Mouse (Mus musculus) stomach, embryonic 15.5 days (tissue): ENCODE measurements at regions not wholly inside any gene's neighbourhood (a gene's known extent, or its start where the extent isn't known, plus 50 kb on each side); places are given as distances from the start of the nearest gene placed in this dataset.

ENCODE experiments used
- ATAC-seq: fragments of 200-750 bp; cut with Nextera tagmentation; 2 replicates; pipeline ENCODE4 v1.8.0; 2017; ENCODE audit warnings: low read depth, moderate number of reproducible peaks, moderate TSS enrichment; ENCODE audit not compliant: insufficient read depth, low FRiP score
- H3K27ac ChIP-seq: fragments of 300-500 bp; sonication (generic); 2 replicates; pipeline ENCODE4 v1.5.1; 2015; ENCODE audit warnings: mild to moderate bottlenecking, inconsistent platforms
- H3K27me3 ChIP-seq: fragments of 300-500 bp; sonication (generic); replicated peaks from 2 replicates; pipeline ENCODE4 v1.6.1; 2015; ENCODE audit warnings: inconsistent platforms
- H3K36me3 ChIP-seq: fragments of 300-500 bp; sonication (generic); 2 replicates; pipeline ENCODE4 v1.6.1; 2015; ENCODE audit warnings: inconsistent platforms
- H3K4me1 ChIP-seq: fragments of 300-500 bp; sonication (generic); 2 replicates; pipeline ENCODE4 v1.6.1; 2015; ENCODE audit warnings: inconsistent platforms
- H3K4me2 ChIP-seq: fragments of 300-500 bp; sonication (generic); 2 replicates; pipeline ENCODE4 v1.6.1; 2015; ENCODE audit warnings: mild to moderate bottlenecking, inconsistent platforms
- H3K4me3 ChIP-seq: fragments of 300-500 bp; sonication (generic); replicated peaks from 2 replicates; pipeline ENCODE4 v1.5.1; 2015; ENCODE audit warnings: inconsistent platforms
- H3K9ac ChIP-seq: fragments of 300-500 bp; sonication (generic); 2 replicates; pipeline ENCODE4 v1.6.1; 2015; ENCODE audit warnings: inconsistent platforms
- H3K9me3 ChIP-seq: fragments of 300-500 bp; sonication (generic); 2 replicates; pipeline ENCODE4 v1.6.1; 2016; ENCODE audit warnings: inconsistent platforms
- WGBS: fragments of 180-500 bp; shearing (Covaris S2); methylation state at CpG from one replicate; pipeline ENCODE4 v1.1.7; 2015; 5-methylcytosine and 5-hydroxymethylcytosine counted together

- 50% methylated on average over 2 of the region's 2 CpGs for WGBS
- H3K27me3 ChIP-seq = no peaks in the 10 kb centered on the region
- H3K4me1 ChIP-seq = no peaks in the 10 kb centered on the region
- no peak overlapping the region for H3K27ac ChIP-seq
- H3K4me3 ChIP-seq = no peak overlapping the region
- no peak for ATAC-seq
- no peaks in the 10 kb centered on the region for H3K9me3 ChIP-seq
- H3K4me2 ChIP-seq = no peak overlapping the region
- H3K9ac ChIP-seq = no peak overlapping the region
- H3K36me3 ChIP-seq = no peaks in the 10 kb centered on the region
Observed at GRCm38 (mm10) chr2:131755107-131755506, 104.4 kb downstream of the Erv3 start.

GRCm38 (mm10) chr2:131753436-131753835, 106.1 kb downstream of the Erv3 start:
- Histone ChIP-seq H3K36me3 (no peaks in the 10 kb centered on the region), H3K27ac (no peak overlapping the region), H3K9ac (no peak overlapping the region), H3K27me3 (no peaks in the 10 kb centered on the region), H3K9me3 (no peaks in the 10 kb centered on the region), H3K4me2 (no peak overlapping the region), H3K4me1 (peaks cover 5% of the 10 kb centered on the region; the same call in 1 of the 2 replicates), H3K4me3 (no peak overlapping the region)
- ATAC-seq = no peak
- WGBS = 67% methylated on average over 2 of the region's 2 CpGs

- no peak for ATAC-seq
- Histone ChIP-seq H3K4me2 (no peak overlapping the region), H3K36me3 (no peaks in the 10 kb centered on the region), H3K4me3 (no peak overlapping the region), H3K4me1 (peaks cover 7% of the 10 kb centered on the region; the same call in 1 of the 2 replicates), H3K9ac (no peak overlapping the region), H3K27ac (peak overlapping the region; percentile 18; the same call in 1 of the 2 replicates), H3K9me3 (no peaks in the 10 kb centered on the region), H3K27me3 (no peaks in the 10 kb centered on the region)
- WGBS = 63% methylated on average over 6 of the region's 6 CpGs
Observed at GRCm38 (mm10) chr2:131750679-131751078, 108.9 kb downstream of the Erv3 start.

GRCm38 (mm10) chr2:131750206-131750605, 109.3 kb downstream of the Erv3 start:
- no peak overlapping the region for H3K4me2 ChIP-seq
- H3K36me3 ChIP-seq = no peaks in the 10 kb centered on the region
- H3K9me3 ChIP-seq = no peaks in the 10 kb centered on the region
- peak overlapping the region; percentile 18 for H3K27ac ChIP-seq
- no peak overlapping the region for H3K9ac ChIP-seq
- ATAC-seq = no peak
- H3K4me1 ChIP-seq = peaks cover 7% of the 10 kb centered on the region; the same call in 1 of the 2 replicates
- H3K4me3 ChIP-seq = no peak overlapping the region
- WGBS = 46% methylated on average over 4 of the region's 4 CpGs
- H3K27me3 ChIP-seq = no peaks in the 10 kb centered on the region

GRCm38 (mm10) chr2:131749746-131750145, 109.8 kb downstream of the Erv3 start:
- no peak overlapping the region for H3K4me2 ChIP-seq
- H3K27ac ChIP-seq = no peak overlapping the region; the same call in 1 of the 2 replicates
- WGBS = 70% methylated on average over 3 of the region's 3 CpGs
- H3K4me1 ChIP-seq = peaks cover 7% of the 10 kb centered on the region; the same call in 1 of the 2 replicates
- H3K36me3 ChIP-seq = no peaks in the 10 kb centered on the region
- H3K4me3 ChIP-seq = no peak overlapping the region
- no peaks in the 10 kb centered on the region for H3K27me3 ChIP-seq
- no peak for ATAC-seq
- H3K9me3 ChIP-seq = no peaks in the 10 kb centered on the region
- H3K9ac ChIP-seq = no peak overlapping the region

GRCm38 (mm10) chr2:131748791-131749190, 110.8 kb downstream of the Erv3 start:
- Histone ChIP-seq H3K9me3 (no peaks in the 10 kb centered on the region), H3K27me3 (no peaks in the 10 kb centered on the region), H3K4me1 (peaks cover 7% of the 10 kb centered on the region; the same call in 1 of the 2 replicates), H3K36me3 (no peaks in the 10 kb centered on the region), H3K4me2 (no peak overlapping the region), H3K27ac (no peak overlapping the region), H3K9ac (no peak overlapping the region), H3K4me3 (no peak overlapping the region)
- no peak for ATAC-seq
- 52% methylated on average over 10 of the region's 10 CpGs for WGBS

GRCm38 (mm10) chr2:131747707-131748106, 111.8 kb downstream of the Erv3 start:
- 80% methylated on average over 4 of the region's 4 CpGs for WGBS
- Histone ChIP-seq H3K27me3 (no peaks in the 10 kb centered on the region), H3K4me2 (no peak overlapping the region), H3K9ac (no peak overlapping the region), H3K36me3 (no peaks in the 10 kb centered on the region), H3K27ac (no peak overlapping the region), H3K4me1 (peaks cover 7% of the 10 kb centered on the region; the same call in 1 of the 2 replicates), H3K4me3 (no peak overlapping the region), H3K9me3 (no peaks in the 10 kb centered on the region)
- ATAC-seq = no peak

GRCm38 (mm10) chr2:131745381-131745895, 114.1 kb downstream of the Erv3 start:
- 80% methylated on average over 5 of the region's 5 CpGs for WGBS
- H3K27ac ChIP-seq = no peak overlapping the region
- no peaks in the 10 kb centered on the region for H3K36me3 ChIP-seq
- peaks cover 7% of the 10 kb centered on the region; the same call in 1 of the 2 replicates for H3K4me1 ChIP-seq
- H3K27me3 ChIP-seq = no peaks in the 10 kb centered on the region
- H3K9me3 ChIP-seq = no peaks in the 10 kb centered on the region
- no peak overlapping the region for H3K4me2 ChIP-seq
- H3K4me3 ChIP-seq = no peak overlapping the region
- ATAC-seq = no peak
- no peak overlapping the region for H3K9ac ChIP-seq

- Histone ChIP-seq H3K27me3 (no peaks in the 10 kb centered on the region), H3K4me3 (no peak overlapping the region), H3K27ac (no peak overlapping the region), H3K4me2 (no peak overlapping the region), H3K4me1 (peaks cover 7% of the 10 kb centered on the region; the same call in 1 of the 2 replicates), H3K36me3 (no peaks in the 10 kb centered on the region), H3K9ac (no peak overlapping the region), H3K9me3 (no peaks in the 10 kb centered on the region)
- no peak for ATAC-seq
- WGBS = 80% methylated on average over 9 of the region's 9 CpGs
Observed at GRCm38 (mm10) chr2:131744957-131745356, 114.6 kb downstream of the Erv3 start.

GRCm38 (mm10) chr2:131740456-131740855, 119.1 kb downstream of the Erv3 start:
- H3K4me3 ChIP-seq = no peak overlapping the region
- no peak overlapping the region for H3K9ac ChIP-seq
- H3K9me3 ChIP-seq = no peaks in the 10 kb centered on the region
- H3K27ac ChIP-seq = no peak overlapping the region
- WGBS = 76% methylated on average over 5 of the region's 5 CpGs
- no peak for ATAC-seq
- no peak overlapping the region for H3K4me2 ChIP-seq
- H3K4me1 ChIP-seq = no peaks in the 10 kb centered on the region
- no peaks in the 10 kb centered on the region for H3K36me3 ChIP-seq
- no peaks in the 10 kb centered on the region for H3K27me3 ChIP-seq

GRCm38 (mm10) chr2:131739022-131739421, 120.5 kb downstream of the Erv3 start:
- 74% methylated on average over 4 of the region's 4 CpGs for WGBS
- no peak overlapping the region for H3K4me3 ChIP-seq

GRCm38 (mm10) chr2:131734740-131735378, 124.7 kb downstream of the Erv3 start:
- Histone ChIP-seq H3K4me1 (no peaks in the 10 kb centered on the region), H3K4me2 (no peak overlapping the region), H3K9ac (no peak overlapping the region), H3K27ac (no peak overlapping the region), H3K27me3 (no peaks in the 10 kb centered on the region), H3K4me3 (no peak overlapping the region), H3K9me3 (no peaks in the 10 kb centered on the region), H3K36me3 (no peaks in the 10 kb centered on the region)
- ATAC-seq = no peak
- WGBS = 82% methylated on average over 6 of the region's 6 CpGs

More at GRCm38 (mm10) chr2:131739022-131739421, 120.5 kb downstream of the Erv3 start:
- no peaks in the 10 kb centered on the region for H3K36me3 ChIP-seq
- H3K27ac ChIP-seq = no peak overlapping the region
- no peak overlapping the region for H3K4me2 ChIP-seq
- ATAC-seq = no peak
- no peaks in the 10 kb centered on the region for H3K4me1 ChIP-seq
- H3K9ac ChIP-seq = no peak overlapping the region
- no peaks in the 10 kb centered on the region for H3K27me3 ChIP-seq
- H3K9me3 ChIP-seq = no peaks in the 10 kb centered on the region
